Mouse (Mus musculus) common myeloid progenitor, adult 5-6 weeks (primary cell): Measurements from ENCODE around the gene H2-Oa. TPM values are rescaled to one million over a fixed set of nuclear protein-coding genes. Genes with fewer than 3 reads are reported as not detected.
A peak's percentile ranks its signal among the peaks of the same experiment; 100 is the strongest.

Experiments
- ATAC-seq: replicated peaks from 2 replicates; pipeline ENCODE4 v1.8.0; 2016; ENCODE audit warnings: low read depth, mild to moderate bottlenecking, moderate TSS enrichment, inconsistent platforms; ENCODE audit not compliant: poor library complexity, severe bottlenecking
- total RNA-seq: library from RNA; stranded (forward); fragments of 200-1000, 187-1606 nt; gene quantifications from 2 replicates; pipeline ENCODE4 v1.2.3, GENCODE M21; 2017

H2-Oa gene
- total RNA-seq, 1 experiment from 2014 or later: 10.5 TPM

DNA sequence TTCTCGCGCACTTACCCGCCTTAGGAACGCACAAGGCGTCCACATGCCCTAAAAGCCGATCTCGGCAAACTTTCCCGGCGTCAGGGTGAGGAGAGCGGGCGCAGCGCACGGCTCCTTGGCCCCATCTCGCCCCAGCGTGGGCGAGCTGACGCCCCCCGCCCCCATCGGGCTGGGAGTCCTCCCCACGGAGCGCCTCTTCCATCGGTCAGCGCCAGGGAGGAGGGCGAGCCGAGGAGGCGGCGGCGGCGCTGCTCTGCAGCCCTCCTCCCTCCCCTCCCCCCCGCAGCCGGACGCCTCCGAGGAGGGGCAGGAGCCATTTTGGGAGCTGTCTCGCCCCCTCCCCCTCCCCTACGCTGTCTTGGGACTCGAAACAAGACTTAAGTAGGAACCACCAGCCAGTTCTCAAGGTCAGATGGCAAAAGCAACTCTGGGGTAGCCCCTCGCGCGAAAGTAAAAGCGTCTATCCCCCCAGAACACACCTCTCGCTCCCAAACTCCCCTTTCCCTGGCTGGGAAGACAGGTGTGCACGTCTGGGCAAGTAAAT lies 28.1 kb downstream of the H2-Oa start:
- ATAC-seq: no peak

DNA sequence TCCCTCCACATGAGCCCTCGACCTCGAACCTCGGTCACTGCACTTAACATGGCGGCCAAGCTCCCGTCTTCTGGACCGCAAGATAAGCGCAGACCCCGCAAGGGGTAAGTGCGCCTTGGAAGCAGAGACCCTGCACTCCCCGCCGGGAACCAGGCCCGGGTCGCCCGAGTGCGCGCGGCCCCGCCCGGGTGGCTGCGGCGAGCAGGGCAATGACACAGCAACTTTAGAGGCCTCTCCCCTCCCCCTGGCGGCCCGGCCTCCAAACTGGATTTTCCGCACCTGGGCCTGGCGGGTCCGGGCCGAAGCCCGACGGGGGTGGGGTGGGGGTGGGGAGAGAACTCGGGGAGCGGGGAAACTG lies 28.7 kb downstream of the H2-Oa start:
- ATAC-seq: peak; percentile 8; the same call in 1 of the 2 replicates

DNA sequence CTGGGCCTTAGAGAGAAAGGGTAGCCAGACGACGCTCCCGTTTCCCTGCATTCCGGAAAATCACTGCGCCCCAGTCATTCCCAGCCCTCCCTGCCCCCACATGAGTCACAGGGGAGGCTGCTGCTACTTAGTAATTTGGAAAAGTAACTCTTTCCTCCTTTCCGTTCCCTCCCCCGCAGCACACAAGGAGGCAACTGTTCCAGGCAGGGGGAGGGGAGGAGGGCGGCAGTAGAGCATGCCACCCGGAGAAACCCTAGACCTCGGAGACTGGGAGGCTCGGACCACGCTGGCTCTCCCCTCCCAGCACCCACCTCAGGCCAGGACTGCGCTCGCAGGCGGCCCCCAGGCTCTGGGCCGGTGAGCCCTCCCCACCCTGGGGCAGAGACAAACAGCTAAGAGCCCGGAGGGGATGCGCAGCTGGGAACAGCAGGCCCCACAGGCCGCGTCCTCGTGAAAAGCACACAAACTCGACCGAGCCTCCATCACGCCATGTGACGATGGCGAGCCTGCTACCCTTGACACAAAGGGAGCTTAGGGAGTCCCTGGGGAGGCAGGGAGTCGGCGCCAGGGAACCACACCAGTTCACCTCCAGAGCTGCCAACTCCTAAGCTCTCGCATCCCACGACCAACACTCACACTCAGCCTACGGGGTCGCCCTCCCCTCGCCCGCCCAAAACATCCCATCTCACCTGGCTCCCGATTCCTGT lies 29.2 kb downstream of the H2-Oa start:
- no peak for ATAC-seq

DNA sequence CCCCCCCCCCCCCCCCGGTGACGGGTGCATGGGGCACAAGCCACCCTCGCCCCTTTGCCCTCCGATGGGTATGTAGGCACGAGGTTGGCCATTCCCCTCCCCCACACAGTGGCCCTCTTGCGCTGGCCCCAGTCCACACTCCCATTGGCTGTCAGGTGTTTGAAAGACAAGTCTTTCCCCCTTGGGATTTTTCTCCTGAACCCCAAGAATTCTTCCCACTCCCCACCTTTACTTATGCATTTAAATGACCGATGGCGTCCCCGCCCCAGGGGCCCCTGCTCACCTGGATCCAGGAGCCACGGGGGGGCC lies 29.7 kb downstream of the H2-Oa start:
- ATAC-seq: no peak

DNA sequence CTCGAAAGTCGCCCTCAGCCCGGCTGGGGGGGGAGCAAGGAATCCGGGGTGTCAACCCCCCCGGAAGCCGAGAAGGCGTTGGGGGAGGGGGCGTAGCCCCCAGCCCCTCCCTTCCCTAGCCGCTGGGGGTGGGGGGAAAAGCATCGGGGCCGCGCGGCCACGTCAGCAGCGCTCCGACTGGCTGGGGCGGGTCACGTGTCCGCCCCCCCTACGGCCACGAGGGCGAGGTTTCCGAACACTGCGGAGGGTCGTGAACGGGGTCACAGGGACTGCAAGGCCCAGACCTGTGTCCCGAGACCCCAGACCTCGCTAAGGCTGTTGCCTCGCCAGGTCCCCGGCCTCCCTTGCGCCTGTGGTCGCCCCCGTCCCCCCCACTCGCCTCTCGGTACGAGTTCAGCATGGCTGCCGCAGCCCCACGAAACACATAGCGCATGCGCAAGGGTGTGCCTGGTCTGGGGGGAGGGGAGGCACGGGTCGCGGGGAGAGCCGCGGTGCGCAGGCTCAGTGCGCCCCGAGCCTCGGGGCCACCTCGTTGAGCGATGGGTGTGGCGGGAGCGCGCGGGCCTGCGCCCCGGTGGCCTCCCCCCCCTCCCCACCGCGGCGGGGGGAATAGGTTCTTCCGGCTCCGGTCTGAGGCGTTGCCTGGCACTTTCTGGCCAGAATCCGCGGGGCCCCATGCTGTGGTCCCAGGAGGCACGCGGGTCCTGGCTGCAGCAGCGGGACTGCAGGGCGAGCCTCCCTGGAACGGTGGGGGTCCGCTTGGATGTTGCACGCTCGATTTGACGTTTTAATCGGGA lies 30.2 kb downstream of the H2-Oa start, which contains the start of gene Brd2:
Brd2 (minus strand) TSS at position 447 of the 797 bp plus-strand sequence.
- peak; percentile 19 for ATAC-seq

DNA sequence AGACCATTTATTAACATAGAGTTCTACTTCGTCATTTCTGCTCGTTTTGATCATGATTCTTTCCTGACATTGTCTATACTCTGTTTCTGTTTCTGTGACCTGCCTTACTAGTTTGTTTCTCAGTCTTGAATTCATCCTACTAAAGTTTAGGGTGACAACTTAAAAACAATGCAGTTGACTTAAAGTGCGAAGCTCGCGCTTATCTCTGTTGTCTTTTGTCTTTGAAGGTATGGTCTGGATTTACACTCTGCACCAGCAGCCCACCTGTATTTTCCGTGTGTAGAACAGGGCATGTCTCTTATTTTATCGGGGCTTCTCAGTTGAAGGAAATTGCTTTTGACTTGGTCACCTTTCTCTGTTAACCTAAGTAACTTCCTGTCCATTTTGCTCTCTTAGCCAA lies 31.0 kb downstream of the H2-Oa start:
- ATAC-seq: no peak

DNA sequence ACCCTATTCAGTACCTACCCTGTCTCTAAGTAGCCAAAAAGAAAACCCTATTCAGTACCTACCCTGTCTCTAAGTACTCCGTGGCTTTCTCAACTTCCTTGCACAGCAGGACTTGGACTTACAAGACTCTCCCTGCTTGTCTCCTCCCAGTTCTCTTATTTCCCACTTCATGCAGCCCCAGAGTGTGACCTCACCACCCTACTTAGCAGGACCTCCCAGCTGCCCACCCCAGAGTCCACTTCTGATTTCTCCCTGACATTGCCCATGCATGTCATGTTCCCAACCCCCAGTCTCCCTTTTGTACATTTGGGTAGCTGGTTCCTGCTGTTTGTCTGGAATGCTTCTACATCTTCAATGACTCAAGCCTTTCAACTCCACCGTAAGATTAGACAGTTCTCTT lies 31.4 kb downstream of the H2-Oa start:
- no peak for ATAC-seq

DNA sequence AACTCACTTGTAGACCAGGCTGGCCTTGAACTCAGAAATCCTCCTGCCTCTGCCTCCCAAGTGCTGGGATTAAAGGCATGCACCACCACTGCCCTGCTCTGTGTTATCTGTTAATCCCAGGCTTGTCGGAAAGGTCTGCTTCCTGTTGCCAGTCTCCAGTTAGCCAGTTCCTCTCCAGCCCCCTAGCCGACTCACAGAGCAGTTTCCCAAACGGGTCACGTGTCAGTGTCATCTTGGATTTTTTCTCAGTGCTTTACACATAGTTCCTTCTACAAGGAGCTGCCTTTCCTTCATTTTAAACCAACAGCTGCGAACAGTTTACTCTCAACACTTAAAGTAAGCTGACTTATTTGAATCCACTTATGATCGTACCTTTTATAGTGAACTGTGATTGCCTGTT lies 32.5 kb downstream of the H2-Oa start:
- peak; percentile 34 for ATAC-seq

DNA sequence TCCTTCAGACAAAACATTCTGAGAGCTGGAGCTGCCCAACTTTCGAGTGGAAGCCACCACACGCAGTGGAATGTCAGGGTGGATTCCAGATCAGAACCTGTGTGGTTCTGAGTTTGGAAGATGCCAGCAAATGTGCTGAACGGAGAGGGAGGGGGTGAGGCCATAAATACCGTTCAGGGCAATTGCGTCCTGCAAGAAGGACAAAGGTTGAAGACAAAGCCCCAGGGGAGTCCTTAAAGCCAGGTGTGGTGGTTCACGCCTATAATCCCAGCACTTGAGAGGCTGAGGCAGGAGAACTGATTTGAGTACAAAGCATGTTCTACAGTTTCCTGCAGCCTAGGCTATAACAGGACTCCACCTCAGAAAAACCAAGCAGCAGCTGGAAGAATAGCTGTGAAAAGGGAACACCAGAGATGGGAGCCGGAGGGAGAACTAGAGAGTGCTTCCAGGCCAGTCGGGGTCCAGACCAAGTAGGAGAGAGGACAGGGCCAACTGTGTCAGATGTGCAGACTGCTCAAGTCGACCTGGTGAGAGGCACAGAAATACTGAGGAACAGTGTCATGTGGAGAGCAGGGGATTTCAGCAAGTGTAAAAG lies 34.8 kb downstream of the H2-Oa start:
- ATAC-seq: no peak

DNA sequence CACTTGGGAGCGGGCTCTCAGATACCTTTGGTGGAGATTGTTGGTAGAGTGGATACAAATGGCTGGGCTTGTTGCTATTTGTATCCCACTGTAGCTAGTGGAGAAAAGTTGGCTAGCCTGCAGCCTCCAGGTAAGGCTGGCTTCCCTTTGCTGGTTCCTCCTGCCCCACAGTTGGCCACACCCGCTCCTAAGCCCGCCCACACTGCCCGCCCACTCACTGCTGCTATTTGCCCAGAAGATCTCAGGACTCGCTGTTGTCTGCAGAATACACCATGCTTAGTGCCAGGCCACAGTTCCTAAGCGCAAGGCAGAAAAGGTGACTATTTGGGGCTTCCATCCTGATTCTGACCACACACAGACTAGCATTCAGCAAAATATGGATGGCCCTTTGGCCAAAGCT lies 35.3 kb downstream of the H2-Oa start:
- ATAC-seq: peak; percentile 60

DNA sequence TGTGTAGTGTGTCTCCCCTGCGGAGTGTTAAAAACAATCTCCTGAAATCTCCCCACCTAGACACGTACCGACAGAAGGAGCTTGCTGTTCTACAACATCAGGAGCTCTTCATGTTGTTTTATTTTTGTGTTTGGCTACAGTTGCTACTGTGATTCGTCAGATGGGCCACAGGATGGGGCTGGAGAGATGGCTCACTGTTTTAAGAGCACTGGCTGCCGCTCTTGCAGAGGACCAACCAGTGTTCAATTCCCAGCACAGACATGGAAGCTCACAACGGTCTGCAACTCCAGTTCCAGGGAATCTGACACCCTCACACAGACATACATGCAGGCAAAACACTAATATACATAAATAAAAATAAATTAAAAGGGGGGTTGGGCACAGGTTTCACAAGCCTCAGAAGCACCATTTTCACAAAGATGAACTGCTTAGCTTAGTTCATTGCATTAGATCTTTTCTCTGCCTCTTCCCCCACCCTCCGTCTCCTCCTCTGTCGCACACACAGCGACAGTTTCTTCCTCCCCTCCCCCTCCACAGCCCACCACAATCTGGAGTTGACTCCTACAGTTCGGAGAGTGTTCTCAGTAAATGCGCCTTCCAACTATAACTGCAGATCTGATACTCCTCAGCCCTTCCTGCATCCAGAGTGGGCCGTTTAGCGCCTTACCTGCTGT lies 36.3 kb downstream of the H2-Oa start:
- no peak for ATAC-seq

DNA sequence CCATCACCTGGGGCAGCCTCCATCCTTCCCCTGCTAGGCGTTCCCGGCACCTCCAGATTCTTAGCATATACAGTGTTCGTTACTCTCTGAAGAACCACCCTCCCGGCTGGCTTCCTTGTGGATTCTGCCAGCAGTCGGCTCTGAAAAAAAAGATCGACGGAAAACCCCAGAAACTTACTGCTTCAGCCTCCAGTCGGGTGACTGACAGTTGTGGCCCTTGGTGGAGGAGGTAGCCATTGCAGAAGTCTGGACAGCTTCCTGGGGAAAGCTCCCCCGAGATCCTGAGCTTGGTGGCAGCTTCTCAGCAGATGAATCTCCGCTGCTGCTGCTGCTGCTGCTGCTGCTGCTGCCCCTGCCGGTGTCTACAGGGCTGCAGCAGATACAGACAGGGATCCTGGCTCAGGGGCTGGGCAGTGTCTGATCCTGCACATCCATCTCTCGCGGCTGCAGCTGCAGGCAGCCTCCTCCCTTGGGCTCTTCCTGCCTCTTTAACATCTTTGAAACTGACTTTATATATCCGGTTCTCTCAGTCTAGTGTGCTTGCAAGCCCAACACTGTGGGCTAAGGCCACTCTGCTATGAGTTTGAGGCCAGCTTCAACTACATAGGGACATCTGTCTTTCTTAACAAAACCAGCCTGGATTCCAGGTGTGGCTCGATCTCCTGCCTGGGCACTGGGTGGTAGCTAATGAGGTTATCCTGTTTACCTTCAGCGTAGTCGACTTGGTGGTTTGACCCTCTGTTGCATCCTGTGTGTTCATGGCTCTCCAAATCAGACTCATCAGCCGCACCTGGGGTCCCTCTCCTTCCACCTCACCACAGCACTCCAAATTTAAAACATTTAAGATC lies 37.0 kb downstream of the H2-Oa start:
- ATAC-seq: no peak

DNA sequence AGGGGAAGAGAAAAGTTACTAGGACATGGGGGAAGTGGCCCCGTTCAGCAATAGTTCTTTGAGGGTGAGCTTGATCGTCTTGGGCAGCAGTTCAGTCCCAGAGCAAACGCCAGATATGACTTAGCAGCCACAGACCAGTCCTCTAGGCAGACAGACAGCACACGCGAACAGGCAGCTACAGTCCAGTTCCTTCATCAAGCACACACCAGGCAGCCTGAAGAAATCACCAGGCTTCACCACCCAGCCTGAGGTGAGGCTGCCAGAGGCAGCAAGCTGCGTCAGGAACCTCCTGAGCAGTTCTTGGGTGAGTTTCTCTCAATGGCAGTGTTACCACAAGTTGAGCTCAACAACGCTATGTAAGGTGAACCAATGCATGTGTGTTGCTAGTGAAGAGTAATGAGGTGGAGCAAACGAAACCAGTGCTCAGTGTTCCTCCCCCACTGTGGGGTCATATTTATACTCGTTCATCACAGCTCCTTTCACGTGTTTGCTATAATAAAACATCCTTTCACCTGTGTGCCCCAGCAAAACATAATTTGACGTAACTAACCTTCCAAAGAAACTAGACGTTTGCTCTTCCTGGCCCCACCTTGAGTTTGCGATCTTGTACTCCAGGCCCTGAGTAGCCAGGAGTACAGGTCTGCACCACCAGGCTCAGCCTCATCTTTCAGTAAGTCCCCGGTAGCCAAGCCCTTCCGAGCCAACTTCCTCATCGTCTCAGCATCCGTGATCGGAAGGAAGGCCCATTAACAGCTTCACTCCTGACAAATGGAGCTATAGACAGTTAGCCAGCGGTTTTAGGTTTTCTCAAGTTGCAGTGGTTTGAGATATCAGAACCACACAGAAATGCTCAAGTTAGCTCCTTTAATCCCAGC lies 38.2 kb downstream of the H2-Oa start:
- ATAC-seq: no peak

DNA sequence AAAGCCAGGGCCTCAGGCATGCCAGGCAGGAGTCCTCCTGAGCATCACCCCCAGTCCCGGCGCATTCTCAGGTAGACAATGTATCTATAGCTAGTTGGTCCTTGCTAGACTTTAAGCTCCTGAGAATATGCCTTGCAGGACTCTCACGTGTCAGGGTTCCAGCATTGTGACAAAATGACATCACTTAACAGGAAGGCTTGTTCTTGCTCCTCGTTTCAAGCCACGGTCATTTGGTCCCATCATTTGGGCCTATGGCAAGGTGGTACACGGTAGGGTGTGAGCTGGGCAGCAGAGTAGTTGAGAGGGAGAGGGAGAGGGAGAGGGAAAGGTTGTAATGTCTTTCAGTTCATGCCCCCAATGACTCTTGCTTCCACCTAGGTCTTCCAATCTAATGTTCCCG lies 39.8 kb downstream of the H2-Oa start:
- no peak for ATAC-seq

DNA sequence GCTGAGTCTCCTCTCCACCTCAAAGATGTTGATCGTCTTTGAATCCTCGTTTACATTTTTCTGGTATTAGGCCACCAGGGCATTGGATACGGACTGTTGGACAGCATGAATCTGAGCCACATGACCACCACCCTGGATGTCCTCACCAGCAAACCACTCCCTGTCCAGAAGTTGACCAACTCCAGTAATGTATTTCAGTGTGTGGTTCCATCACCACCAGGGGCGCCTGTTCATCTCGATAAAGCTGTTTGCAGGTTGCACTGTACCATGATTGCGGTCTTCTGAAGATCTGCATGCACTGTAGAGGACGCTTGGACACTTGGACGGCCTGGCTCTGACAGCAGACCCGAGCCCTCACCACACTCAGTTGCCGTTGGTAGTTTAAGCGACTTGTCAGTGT lies 41.1 kb downstream of the H2-Oa start:
- no peak for ATAC-seq

DNA sequence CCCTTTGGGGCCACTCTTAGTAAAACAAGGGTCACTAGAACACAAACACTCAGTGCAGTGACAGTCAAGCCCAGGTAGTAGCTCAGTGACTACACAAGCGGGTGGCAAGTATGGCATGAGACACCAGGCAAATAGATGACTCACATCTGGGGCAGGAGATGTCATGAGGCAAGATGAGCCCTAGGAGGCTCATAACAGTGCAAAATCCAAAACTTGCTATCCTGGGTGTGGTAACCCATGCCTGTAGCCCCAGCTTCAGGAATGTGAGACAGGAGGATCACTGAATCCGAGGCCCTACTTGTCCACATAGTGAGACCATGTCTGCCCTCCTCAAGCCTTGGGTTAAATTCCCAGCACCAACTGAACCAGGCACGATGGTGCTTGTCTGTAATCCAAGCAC lies 42.3 kb downstream of the H2-Oa start:
- no peak for ATAC-seq

DNA sequence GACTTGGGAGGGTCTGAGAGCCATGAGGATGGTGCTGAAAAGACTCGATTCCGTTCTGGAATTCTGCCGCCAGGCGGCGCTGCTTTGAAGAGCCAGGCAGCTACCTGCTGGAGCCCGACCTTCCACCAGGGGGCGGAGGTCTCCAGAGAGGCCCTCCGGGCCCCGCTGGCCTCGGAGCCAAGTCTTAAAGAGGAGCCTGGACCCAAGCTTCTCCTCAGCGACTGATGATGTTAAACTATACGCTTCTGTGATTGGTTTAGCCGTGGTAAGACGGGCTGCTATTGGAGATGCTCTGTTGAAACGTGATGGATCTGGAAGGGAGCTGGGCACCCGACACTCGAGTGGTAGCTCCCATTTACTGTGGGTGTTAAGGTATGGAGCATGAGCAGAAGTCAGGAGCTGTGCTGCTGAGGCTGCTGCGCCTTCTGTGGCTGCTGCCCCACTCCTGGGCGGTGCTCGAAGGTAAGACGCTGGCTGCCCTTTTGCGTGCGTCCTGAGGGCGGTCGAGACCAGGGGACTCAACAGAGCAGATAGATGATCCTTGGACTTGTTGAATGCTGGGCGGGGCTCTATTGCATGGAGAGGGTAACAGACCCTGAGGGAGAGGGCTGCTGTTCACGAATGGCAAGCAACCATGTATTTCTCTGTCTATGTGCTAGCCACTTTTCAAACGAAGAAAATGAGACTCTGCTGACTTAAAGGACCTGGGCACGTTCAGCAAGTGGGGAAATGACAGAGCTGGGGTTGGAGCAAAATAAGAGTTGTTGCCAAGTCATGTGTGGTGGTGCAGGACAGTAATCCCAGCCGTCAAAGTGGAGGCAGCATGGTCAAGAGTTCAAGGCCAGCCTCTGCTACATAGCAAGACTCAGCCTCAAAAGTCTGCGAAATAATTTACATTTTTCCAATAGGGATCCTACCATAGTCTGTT lies 43.4 kb downstream of the H2-Oa start:
- ATAC-seq: peak; percentile 98

DNA sequence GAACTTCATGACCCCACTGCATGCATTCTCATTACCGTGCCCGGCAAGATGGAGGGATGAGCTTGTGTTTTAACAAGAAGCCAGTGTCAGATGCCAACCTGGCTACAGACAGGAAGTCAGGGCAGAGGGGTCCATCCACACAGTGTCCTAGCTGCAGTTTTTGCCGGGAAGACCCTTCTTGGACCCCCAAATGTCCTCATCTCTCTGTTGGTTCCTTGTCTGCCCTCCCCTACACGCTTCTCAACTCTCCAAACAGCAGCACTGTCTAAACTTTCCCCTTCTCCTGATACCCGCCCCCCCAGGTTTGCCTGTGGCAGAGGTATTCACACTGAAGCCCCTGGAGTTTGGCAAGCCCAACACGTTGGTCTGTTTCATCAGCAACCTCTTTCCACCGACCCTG lies 45.5 kb downstream of the H2-Oa start:
- ATAC-seq: no peak
